Mouse (Mus musculus): ENCODE measurements around the gene Bglap2. TPM values are rescaled to one million over a fixed set of nuclear protein-coding genes. Genes with fewer than 3 reads are reported as not detected.

Bglap2 gene
- total RNA-seq, 4 experiments from 2014 or later: not detected

DNA sequence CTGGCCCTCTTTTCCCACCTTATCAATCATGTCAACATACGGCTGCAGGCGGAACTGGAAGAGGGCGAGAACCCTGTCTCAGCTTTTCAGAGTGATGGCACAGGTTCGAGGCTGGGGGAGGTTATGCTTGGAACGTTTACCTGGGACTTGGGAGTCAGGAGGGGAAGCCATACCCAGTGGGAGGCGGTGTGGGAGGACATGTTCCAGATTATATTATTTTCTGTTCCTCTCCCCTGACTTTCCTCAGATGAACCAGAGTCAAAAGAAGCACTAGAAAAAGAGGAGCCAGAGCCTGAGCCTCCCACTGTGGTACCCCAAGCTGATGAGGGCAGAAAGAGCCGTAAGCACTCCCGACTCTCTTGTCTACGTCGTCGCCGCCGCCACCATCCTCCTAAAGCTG, 27.8 kb downstream of the Bglap2 start:
- DNase-seq (ENCODE audit: low spot score in 2 of 2): no peak

DNA sequence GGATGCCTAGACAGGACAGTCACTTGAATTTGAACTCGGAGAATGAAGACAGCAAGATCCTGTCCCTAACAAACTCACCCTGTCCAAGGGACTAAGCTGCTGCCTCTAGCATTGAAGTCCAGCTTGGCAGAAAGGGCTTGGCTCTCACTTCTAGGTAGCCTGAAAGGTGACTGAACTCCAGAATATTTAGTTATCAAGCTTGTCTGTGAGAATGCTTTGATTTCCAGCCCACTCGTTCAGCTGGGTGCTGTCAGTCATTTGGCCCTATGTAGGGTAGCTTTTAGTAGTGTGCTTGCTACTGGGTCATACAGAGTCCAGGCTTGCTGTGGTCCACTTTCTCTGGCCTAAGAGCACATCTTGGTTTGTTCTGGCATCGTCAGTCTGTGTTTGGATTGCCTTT, 39.5 kb downstream of the Bglap2 start:
- DNase-seq (ENCODE audit: low spot score in 2 of 2): peak in 1 of 2 experiments; percentile 33

DNA sequence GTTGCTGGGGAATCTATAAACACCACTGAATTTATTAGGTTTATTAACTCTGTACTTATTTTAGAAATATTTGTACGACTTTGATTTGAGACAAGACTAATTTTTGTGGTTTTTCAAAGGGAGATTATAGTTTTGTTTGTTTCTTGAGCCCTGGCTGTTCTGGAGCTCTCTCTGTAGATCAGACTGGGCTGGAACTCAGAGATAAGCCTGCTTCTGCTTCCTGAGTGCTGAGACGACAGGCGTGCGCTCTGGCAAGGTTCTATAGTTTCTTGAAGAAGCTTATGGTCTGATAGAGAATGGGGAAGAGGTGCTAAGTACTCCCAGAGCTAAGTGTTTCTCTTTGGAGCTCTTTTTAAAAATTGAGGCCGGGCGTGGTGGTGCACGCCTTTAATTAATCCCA, 40.2 kb downstream of the Bglap2 start:
- no peak for DNase-seq (ENCODE audit: low spot score in 2 of 2)

DNA sequence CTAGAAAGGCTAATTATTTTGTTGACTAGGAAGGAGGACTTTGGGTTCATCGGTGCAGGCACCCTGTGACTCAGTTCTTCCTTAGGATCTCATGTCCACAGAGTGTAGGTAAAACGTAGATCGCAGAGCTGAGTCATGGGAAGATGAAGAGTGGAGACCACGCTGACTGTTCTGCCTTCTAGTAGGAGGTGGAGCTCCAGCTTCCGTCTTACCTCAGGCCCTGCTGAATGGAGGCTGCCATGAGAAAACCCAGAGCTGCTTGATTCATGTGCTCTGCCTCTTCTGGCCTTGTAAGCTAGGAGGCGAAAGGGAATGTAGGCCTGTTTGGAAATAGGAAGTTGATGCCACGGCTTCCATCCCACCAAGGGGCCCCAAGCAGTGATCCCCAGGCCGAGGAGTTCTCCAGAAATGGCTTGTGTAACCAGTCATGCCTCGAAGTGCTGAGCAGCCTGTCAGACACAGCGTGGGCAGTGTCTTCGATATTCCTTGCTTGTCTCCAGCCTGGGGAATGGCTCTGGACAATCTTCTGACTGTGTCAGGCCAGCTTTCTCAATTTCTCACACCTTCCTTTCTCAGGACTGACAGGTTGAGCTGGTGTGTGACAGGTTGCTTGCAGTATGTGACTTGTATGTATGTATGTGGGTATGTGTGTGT, 41.0 kb downstream of the Bglap2 start:
- no peak for DNase-seq (ENCODE audit: low spot score in 2 of 2)

DNA sequence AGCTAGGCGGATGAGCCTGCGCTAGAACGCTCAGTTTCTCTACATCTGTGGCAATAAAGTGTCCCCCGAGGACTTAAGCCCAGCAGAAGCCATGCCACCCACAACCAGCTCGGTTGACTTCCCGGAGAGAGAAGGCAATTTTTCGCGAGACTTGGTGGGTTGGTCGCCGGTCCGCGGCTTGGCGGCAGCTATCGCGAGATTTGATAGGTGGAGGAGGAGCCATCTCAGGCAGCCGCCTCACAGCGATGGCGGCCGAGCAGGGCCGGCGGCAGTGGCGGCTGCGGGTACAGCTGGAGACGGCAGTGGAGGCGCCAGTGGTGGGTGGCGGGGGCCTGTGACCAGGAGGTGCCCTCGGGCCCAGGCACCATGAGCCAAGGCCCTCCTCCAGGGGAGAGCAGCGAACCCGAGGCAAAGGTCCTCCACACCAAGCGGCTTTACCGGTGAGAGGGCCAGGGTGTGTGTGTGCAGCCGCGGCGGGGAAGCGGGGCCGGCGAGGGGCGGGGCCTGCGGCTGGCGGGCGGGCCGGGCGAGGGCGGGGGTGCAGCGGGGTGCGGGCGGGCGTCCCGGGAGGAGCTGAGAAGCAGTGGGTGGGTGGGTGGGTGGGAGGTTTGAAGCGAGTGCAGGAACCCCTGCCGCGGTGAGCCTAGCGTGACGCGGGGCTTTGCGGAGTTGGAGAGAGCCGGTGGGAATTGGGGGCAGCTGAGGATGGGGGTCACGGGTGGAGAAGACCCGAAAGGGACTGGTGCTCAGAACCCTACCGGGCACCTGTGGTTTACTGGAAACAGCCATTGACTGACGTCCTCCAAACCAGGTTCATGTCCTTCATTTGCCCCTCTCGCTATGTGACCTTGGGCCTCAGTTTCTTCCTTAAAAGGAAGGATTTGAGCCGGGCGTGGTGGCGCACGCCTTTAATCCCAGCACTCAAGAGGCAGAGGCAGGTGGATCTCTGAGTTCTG, 42.2 kb downstream of the Bglap2 start, which contains the start of the genes Tmem79 and Smg5:
TSS of gene Tmem79 (minus strand) at position 91 of the 956 bp plus-strand sequence.
TSS of gene Smg5 (plus strand) at position 203 of the 956 bp plus-strand sequence.
- DNase-seq (ENCODE audit: low spot score in 2 of 2): peak; percentile 92 to 95

DNA sequence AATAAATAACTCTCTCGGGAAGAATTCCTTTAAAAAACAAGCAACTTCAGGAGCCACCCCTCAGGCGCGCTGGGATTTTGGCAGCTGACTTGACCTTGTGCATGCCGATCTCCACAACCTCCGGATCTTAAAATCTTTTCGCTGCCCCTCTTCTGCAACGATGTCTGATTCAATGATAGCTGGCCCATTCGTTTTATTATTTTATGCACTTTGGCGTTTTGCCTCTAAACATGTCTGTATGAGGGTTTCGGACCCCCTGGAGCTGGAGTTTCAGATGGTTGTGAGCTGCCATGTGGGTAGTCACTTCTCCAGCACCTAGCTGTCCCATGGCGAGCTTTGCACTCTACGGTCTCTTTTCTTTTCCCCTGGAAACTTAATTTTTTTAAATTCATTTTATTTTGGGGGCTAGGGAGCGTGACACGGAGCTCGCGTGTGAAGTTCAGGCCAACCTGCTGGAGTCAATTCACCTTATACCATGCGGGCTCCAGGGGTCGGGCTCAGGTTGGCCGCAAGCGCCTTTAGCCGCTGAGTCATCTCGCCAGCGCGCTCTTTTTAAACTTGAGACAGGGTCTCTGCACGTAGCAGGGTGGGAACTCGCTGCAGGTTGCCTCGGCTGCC, 43.0 kb downstream of the Bglap2 start:
- DNase-seq (ENCODE audit: low spot score in 2 of 2): no peak

DNA sequence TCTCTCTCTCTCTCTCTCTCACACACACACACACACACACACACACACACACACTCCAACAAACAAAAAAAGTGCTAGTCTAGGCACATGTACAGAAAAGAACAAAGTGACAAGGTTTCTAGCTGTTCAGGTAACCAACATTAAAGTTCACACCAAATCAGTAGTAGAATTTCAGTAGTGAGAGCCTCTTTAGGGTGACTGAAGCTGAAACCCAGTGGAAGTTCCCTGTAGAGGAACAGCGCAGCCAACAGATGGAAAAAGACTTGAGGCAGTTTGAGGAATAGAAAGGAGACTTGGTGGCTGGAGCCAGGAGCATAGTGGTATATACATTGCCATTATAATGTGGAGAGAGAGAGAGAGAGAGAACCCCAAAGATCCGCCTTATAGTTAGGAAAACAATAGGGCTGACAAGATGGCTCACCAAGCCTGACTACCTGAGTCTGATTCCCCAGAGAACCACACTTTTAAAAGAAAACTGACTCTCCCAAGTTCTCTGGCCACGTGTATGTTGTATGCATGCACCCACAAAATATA, 43.5 kb downstream of the Bglap2 start:
- DNase-seq (ENCODE audit: low spot score in 2 of 2): no peak

DNA sequence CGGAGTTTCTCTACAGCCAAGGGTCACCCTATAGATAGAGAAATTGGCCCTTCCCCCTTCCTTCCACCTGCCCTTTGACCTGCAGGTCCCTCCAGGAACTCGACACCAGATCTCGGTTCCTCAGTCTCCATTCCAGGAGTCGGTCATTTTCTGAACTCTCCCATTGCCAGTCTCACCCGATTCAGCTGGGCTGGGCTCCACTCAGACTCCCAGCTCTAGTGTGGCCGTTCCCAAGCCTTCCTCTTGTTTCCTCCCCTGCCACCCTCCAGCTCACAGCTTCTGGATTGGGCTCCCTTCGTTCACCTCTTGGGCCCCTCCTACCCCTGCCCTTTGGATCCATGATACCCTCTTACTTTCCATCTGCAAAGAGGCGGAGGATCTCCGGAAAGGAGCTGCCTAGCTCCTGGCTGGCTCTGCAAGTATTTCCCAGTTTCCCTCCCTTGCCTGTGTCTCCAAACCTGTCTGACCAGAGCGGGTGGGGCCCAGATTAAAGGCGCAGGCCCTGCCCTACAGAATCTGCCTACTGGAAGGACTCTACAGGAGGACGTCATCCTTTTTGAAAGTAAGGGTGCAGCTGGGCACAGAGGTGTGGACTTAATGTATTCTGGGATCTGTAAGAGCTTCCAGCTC, 44.4 kb downstream of the Bglap2 start:
- no peak for DNase-seq (ENCODE audit: low spot score in 2 of 2)

DNA sequence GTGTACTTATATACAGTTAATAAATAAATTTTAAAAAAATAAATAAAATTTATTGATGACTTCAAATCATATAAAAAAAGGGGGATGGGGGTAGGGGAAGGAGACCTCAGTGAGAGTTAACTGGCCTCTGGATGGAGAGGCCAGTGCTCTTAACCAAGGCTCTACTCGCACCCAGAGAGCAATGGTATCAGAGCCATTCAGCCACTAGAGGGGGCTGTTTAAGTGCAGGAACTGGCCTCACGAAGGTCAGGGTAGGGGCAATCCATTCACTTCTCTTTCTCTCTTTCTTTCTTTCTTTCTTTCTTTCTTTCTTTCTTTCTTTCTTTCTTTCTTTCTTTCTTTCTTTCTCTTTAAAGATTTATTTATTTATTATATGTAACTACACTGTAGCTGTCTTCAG, 47.2 kb downstream of the Bglap2 start:
- DNase-seq (ENCODE audit: low spot score in 2 of 2): no peak

DNA sequence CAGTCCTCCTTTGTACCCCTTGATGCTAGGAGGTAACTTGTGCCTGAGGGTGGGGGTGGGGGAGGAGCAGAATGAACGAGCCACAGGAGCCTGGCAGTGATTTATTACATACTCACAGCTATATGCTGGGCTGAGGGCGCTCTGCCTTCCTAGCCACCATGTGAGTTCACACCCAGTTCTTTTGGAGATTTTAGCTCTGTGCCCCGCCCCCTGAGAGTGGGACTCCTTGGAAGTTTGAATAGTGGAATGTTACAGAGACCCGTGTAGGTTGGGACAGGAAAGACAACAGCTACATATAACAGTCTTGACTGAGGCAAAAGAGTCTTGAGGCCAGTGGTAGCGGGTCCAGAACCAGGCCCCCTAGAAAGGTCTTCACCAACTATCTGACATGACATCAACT, 49.5 kb downstream of the Bglap2 start:
- no peak for DNase-seq (ENCODE audit: low spot score in 2 of 2)

Other genes starting within 250 kb of the Bglap2 start
- 100 to 1,000 TPM; 164 to 186 (median 172) TPM for gene Mef2d, start 236.3 kb downstream of the Bglap2 start, total RNA-seq (2022)
- gene Rhbg, start 124.0 kb downstream of the Bglap2 start, total RNA-seq (2022): not detected
- 1 to 10 TPM in 1 of 4 experiments, under 1 TPM in 3; 0.72 to 2.2 (median 0.81) TPM for gene Gm38392, start 91.5 kb downstream of the Bglap2 start, total RNA-seq (2022)
- gene Tsacc, start 81.7 kb downstream of the Bglap2 start, total RNA-seq (2022): 1 to 10 TPM; 2.6 to 7.3 (median 6.1) TPM
- gene Cct3, start 81.6 kb downstream of the Bglap2 start, total RNA-seq (2022): 100 to 1,000 TPM in 1 of 4 experiments, 10 to 100 TPM in 3; 91.1 to 102 (median 92.6) TPM
- 10 to 100 TPM; 34.5 to 39.4 (median 37.9) TPM for gene Glmp, start 53.7 kb downstream of the Bglap2 start, total RNA-seq (2022)
- 1 to 10 TPM; 1.9 to 3.7 (median 2.8) TPM for gene Tmem79, start 42.6 kb downstream of the Bglap2 start, total RNA-seq (2022)
- 10 to 100 TPM; 39.0 to 54.6 (median 44.5) TPM for gene Smg5, start 42.4 kb downstream of the Bglap2 start, total RNA-seq (2022)
- under 1 TPM; 0.15 to 0.94 (median 0.56) TPM for gene Paqr6, start 14.1 kb downstream of the Bglap2 start, total RNA-seq (2022)
- not detected for gene Bglap3, start 6.0 kb downstream of the Bglap2 start, total RNA-seq (2022)
- not detected for gene Bglap, start 5.8 kb upstream of the Bglap2 start, total RNA-seq (2022)
- 10 to 100 TPM; 15.5 to 18.5 (median 16.7) TPM for gene Pmf1, start 31.6 kb upstream of the Bglap2 start, total RNA-seq (2022)
- 10 to 100 TPM; 19.5 to 22.4 (median 21.5) TPM for gene Slc25a44, start 46.4 kb upstream of the Bglap2 start, total RNA-seq (2022)
- 1 to 10 TPM in 2 of 4 experiments, under 1 TPM in 2; 0.48 to 1.2 (median 1.00) TPM for gene Sema4a, start 82.5 kb upstream of the Bglap2 start, total RNA-seq (2022)
- gene Lmna, start 131.3 kb upstream of the Bglap2 start, total RNA-seq (2022): 10 to 100 TPM; 59.0 to 76.0 (median 67.8) TPM
- under 1 TPM; 0.07 to 0.31 (median 0.15) TPM for gene Mex3a, start 153.7 kb upstream of the Bglap2 start, total RNA-seq (2022)
- gene Rab25, start 169.6 kb upstream of the Bglap2 start, total RNA-seq (2022): not detected
- 10 to 100 TPM; 83.0 to 95.4 (median 86.1) TPM for gene Lamtor2, start 174.4 kb upstream of the Bglap2 start, total RNA-seq (2022)
- gene Ubqln4, start 175.1 kb upstream of the Bglap2 start, total RNA-seq (2022): 100 to 1,000 TPM in 1 of 4 experiments, 10 to 100 TPM in 3; 91.9 to 112 (median 94.6) TPM
- gene Ssr2, start 197.2 kb upstream of the Bglap2 start, total RNA-seq (2022): 10 to 100 TPM; 41.5 to 44.9 (median 43.1) TPM
- gene Arhgef2, start 227.3 kb upstream of the Bglap2 start, total RNA-seq (2022): 10 to 100 TPM; 13.5 to 19.0 (median 16.6) TPM